Mouse (Mus musculus): ENCODE measurements around the gene Ttc32. TPM values are rescaled to one million over a fixed set of nuclear protein-coding genes. Genes with fewer than 3 reads are reported as not detected.

Ttc32 gene
- polyA plus RNA-seq (2016; fragmentation: Nextera tagmentation; extraction: Ambion mirVana): 11.8 and 14.4 TPM in 2 replicates

- Histone ChIP-seq H3K4me1 (no peaks in the 10 kb centered on the region), H3K36me3 (no peaks in the 10 kb centered on the region), H3K9me3 (no peaks in the 10 kb centered on the region), H3K27me3 (ENCODE audit: insufficient read depth, poor library complexity, severe bottlenecking) (no peaks in the 10 kb centered on the region), H3K27ac (peak within 1 kb of the TSS; percentile 97), H3K4me3 (peak within 1 kb of the TSS; percentile 78)
- DNase-seq (ENCODE audit: low spot score): peak; percentile 95
- under 1% methylated on average over 69 of the region's 69 CpGs for WGBS
Observed at GRCm38 (mm10) chr12:9029888-9030723, at the start of gene Ttc32. Ttc32 (plus strand) TSS chr12:9029997.

DNA sequence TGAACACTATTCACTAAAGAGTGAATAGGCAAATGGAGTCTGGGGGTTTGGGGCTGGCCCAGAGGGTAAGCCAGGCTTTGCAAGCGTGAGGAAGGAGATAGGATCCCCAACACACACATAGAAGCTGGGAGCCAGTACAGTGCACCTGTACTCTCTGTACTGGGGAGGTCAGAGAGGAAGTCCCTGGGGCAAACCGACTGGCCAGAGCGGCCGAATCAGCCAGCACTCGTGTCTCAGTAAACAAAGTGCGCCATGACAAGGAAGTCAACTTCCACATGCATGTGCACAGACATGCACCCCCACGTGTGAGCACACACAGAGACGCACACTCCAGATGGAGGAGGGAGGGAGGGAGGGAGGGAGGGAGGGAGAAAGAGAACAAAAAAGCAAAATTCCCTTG is 36.6 kb upstream of the Ttc32 start:
- DNase-seq (ENCODE audit: low spot score): no peak
- H3K36me3 ChIP-seq: peaks cover 6% of the 10 kb centered on the region; the same call in 1 of the 2 replicates
- H3K4me1 ChIP-seq: no peaks in the 10 kb centered on the region
- H3K27ac ChIP-seq: no peak overlapping the region
- no peaks in the 10 kb centered on the region for H3K27me3 ChIP-seq (ENCODE audit: insufficient read depth, poor library complexity, severe bottlenecking)
- WGBS: 82% methylated on average over 8 of the region's 8 CpGs
- no peaks in the 10 kb centered on the region for H3K9me3 ChIP-seq
- H3K4me3 ChIP-seq: no peak overlapping the region

- H3K36me3 ChIP-seq: peaks cover 7% of the 10 kb centered on the region; the same call in 1 of the 2 replicates
- H3K27me3 ChIP-seq (ENCODE audit: insufficient read depth, poor library complexity, severe bottlenecking): no peaks in the 10 kb centered on the region
- no peak for DNase-seq (ENCODE audit: low spot score)
- H3K27ac ChIP-seq: no peak overlapping the region
- 85% methylated on average over 4 of the region's 4 CpGs for WGBS
- H3K4me3 ChIP-seq: no peak overlapping the region
- H3K9me3 ChIP-seq: no peaks in the 10 kb centered on the region
- H3K4me1 ChIP-seq: no peaks in the 10 kb centered on the region
Observed at GRCm38 (mm10) chr12:8998318-8998717, 31.5 kb upstream of the Ttc32 start.

DNA sequence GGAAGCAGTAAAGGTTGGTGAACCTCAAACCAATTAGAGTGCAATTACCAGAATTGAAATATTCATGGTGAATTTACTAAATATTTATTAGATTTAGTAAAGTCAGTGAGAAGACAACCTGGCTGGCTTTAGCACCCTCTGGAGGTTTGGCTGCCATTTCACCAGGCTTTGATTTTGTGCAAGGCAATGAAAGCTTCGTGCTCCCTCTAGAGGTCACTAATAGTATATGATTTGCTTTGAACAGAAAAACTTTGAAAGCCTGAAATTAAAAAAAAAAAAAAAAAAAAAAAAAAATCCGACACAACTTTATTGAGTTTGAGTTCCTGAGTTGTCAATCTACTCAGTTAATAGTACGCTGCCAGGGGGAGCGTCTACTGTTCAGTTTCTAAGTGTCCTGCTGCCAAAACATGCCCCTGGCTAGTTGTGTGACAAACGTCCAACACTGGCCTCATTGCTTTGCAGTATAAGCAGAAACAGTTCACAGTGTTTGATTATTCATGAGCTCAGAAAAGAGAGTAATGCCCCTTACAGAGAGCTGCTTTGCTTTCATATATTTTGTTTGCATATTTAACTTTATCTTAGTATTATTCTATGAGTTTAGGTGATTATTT is 27.7 kb upstream of the Ttc32 start:
- no peaks in the 10 kb centered on the region for H3K27me3 ChIP-seq (ENCODE audit: insufficient read depth, poor library complexity, severe bottlenecking)
- H3K27ac ChIP-seq: no peak overlapping the region
- H3K36me3 ChIP-seq: peaks cover 7% of the 10 kb centered on the region; the same call in 1 of the 2 replicates
- no peaks in the 10 kb centered on the region for H3K9me3 ChIP-seq
- no peak overlapping the region for H3K4me3 ChIP-seq
- 14% methylated on average over 5 of the region's 5 CpGs for WGBS
- DNase-seq (ENCODE audit: low spot score): peak; percentile 75
- H3K4me1 ChIP-seq: no peaks in the 10 kb centered on the region

GRCm38 (mm10) chr12:9007146-9007545 is 22.7 kb upstream of the Ttc32 start:
- Histone ChIP-seq H3K4me1 (peaks cover 6% of the 10 kb centered on the region; the same call in 1 of the 2 replicates), H3K9me3 (no peaks in the 10 kb centered on the region), H3K27me3 (ENCODE audit: insufficient read depth, poor library complexity, severe bottlenecking) (no peaks in the 10 kb centered on the region), H3K4me3 (no peak overlapping the region), H3K36me3 (no peaks in the 10 kb centered on the region), H3K27ac (no peak overlapping the region)
- WGBS: 52% methylated on average over 4 of the region's 4 CpGs
- no peak for DNase-seq (ENCODE audit: low spot score)

DNA sequence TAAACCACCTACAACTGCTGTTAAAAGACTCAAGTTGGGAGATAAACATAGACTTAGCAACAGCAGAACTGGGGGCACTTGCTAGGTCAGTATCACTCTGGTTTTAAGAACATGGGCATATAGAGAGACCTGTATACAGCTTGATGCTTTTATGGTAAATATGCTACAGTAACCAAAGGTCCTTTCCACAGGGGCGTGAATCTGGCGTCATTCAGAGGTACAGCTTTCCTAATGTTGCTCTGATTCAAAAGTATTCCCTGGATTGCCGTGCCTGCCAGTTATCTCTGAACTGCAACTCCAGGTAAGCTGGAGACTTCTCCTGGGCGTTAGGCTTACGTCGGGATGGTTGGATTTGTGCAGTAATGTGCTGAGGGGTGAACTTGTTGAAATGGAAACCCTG is 22.0 kb upstream of the Ttc32 start:
- Histone ChIP-seq H3K36me3 (peaks cover 3% of the 10 kb centered on the region; the same call in 1 of the 2 replicates), H3K27me3 (ENCODE audit: insufficient read depth, poor library complexity, severe bottlenecking) (no peaks in the 10 kb centered on the region), H3K4me1 (peaks cover 6% of the 10 kb centered on the region; the same call in 1 of the 2 replicates), H3K4me3 (no peak overlapping the region), H3K27ac (no peak overlapping the region), H3K9me3 (no peaks in the 10 kb centered on the region)
- WGBS: 87% methylated on average over 6 of the region's 6 CpGs
- DNase-seq (ENCODE audit: low spot score): peak; percentile 46

- Histone ChIP-seq H3K36me3 (peaks cover 5% of the 10 kb centered on the region; the same call in 1 of the 2 replicates), H3K4me1 (peaks cover 6% of the 10 kb centered on the region; the same call in 1 of the 2 replicates), H3K9me3 (no peaks in the 10 kb centered on the region), H3K4me3 (no peak overlapping the region), H3K27ac (no peak overlapping the region), H3K27me3 (ENCODE audit: insufficient read depth, poor library complexity, severe bottlenecking) (no peaks in the 10 kb centered on the region)
- DNase-seq (ENCODE audit: low spot score): peak; percentile 61
- WGBS: 49% methylated on average over 4 of the region's 4 CpGs
Observed at GRCm38 (mm10) chr12:9010311-9010710, 19.5 kb upstream of the Ttc32 start.

GRCm38 (mm10) chr12:9016376-9016775 is 13.4 kb upstream of the Ttc32 start:
- Histone ChIP-seq H3K9me3 (no peaks in the 10 kb centered on the region), H3K27ac (no peak overlapping the region), H3K27me3 (ENCODE audit: insufficient read depth, poor library complexity, severe bottlenecking) (no peaks in the 10 kb centered on the region), H3K4me1 (no peaks in the 10 kb centered on the region), H3K4me3 (no peak overlapping the region), H3K36me3 (peaks cover 5% of the 10 kb centered on the region; the same call in 1 of the 2 replicates)
- peak; percentile 61 for DNase-seq (ENCODE audit: low spot score)
- 90% methylated on average over 9 of the region's 9 CpGs for WGBS

DNA sequence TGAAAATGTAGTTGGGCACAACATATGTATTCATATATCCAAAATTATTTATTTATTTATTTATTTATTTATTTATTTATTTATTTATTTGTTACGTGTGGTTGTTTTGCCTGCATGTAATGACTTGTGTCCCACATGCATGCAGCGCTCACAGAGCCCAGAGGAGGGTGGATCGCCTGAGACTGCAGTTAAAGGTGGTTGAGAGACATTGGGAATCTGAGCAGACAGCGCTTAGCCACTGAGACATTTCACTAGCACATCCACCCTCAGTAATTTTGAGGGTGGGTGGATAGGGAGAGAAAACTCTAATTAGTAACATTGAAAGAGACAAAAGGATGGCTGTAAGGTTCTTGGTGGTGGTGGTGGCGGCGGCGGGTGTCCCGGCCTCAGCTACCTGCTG is 9.4 kb upstream of the Ttc32 start:
- peak; percentile 51 for DNase-seq (ENCODE audit: low spot score)
- Histone ChIP-seq H3K9me3 (no peaks in the 10 kb centered on the region), H3K4me3 (no peak overlapping the region), H3K36me3 (0 out of 2 replicates have a peak, but pooled peaks cover 2% of the 10 kb centered on the region), H3K27me3 (ENCODE audit: insufficient read depth, poor library complexity, severe bottlenecking) (no peaks in the 10 kb centered on the region), H3K27ac (no peak overlapping the region), H3K4me1 (no peaks in the 10 kb centered on the region)
- WGBS: 87% methylated on average over 8 of the region's 8 CpGs

DNA sequence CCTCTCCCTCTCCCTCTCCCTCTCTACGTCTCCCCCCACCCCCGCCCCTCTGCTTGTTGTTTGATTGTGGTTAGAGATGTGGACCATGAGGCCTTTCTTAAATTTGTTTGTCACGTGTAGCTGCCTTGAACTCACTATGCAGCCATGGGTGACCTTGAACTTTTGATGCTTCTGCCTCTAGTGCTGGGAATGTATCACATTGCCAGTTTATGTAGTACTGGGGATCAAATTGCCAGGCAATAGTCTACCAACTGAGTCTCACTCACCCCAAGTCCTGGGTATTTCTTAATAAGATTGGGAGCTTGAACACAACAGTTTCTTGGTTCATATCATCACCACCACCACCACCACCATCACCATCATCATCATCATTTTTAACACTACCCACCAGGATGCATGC is 8.8 kb upstream of the Ttc32 start:
- no peak overlapping the region for H3K27ac ChIP-seq
- H3K36me3 ChIP-seq: 0 out of 2 replicates have a peak, but pooled peaks cover 2% of the 10 kb centered on the region
- WGBS: 76% methylated on average over 2 of the region's 3 CpGs
- no peaks in the 10 kb centered on the region for H3K9me3 ChIP-seq
- peak; percentile 54 for DNase-seq (ENCODE audit: low spot score)
- H3K27me3 ChIP-seq (ENCODE audit: insufficient read depth, poor library complexity, severe bottlenecking): no peaks in the 10 kb centered on the region
- no peak overlapping the region for H3K4me3 ChIP-seq
- H3K4me1 ChIP-seq: no peaks in the 10 kb centered on the region

GRCm38 (mm10) chr12:9023031-9023430 is 6.8 kb upstream of the Ttc32 start:
- Histone ChIP-seq H3K27me3 (ENCODE audit: insufficient read depth, poor library complexity, severe bottlenecking) (no peaks in the 10 kb centered on the region), H3K27ac (no peak overlapping the region), H3K36me3 (0 out of 2 replicates have a peak, but pooled peaks cover 2% of the 10 kb centered on the region), H3K4me3 (no peak overlapping the region), H3K4me1 (no peaks in the 10 kb centered on the region), H3K9me3 (no peaks in the 10 kb centered on the region)
- peak; percentile 9 for DNase-seq (ENCODE audit: low spot score)
- WGBS: 44% methylated on average over 4 of the region's 4 CpGs

GRCm38 (mm10) chr12:9024071-9024470 is 5.7 kb upstream of the Ttc32 start:
- Histone ChIP-seq H3K4me3 (no peak overlapping the region), H3K36me3 (0 out of 2 replicates have a peak, but pooled peaks cover 2% of the 10 kb centered on the region), H3K27me3 (ENCODE audit: insufficient read depth, poor library complexity, severe bottlenecking) (no peaks in the 10 kb centered on the region), H3K9me3 (no peaks in the 10 kb centered on the region), H3K4me1 (no peaks in the 10 kb centered on the region), H3K27ac (no peak overlapping the region)
- WGBS: 88% methylated on average over 14 of the region's 14 CpGs
- peak; percentile 57 for DNase-seq (ENCODE audit: low spot score)

DNA sequence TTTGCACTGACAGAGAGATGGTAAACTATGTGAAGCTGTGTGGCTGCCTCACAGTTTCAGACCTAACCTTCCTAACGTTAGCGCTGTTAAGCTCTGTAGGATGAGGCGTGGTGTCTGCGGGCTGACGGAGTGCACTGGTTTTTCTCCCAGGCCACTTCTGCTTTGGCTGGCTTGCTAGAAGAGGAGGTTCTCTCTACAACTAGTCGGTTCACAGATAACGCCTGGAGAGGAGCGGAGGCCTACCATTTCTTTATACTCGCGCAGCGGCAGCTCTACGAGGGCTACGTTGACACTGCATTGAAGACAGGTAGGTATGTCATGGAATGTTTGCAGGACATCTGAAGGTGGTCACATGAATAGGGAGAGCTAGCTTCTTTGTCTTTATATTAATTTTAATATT is 5.1 kb upstream of the Ttc32 start:
- Histone ChIP-seq H3K36me3 (0 out of 2 replicates have a peak, but pooled peaks cover 2% of the 10 kb centered on the region), H3K4me3 (no peak overlapping the region), H3K9me3 (no peaks in the 10 kb centered on the region), H3K27me3 (ENCODE audit: insufficient read depth, poor library complexity, severe bottlenecking) (no peaks in the 10 kb centered on the region), H3K27ac (no peak overlapping the region), H3K4me1 (no peaks in the 10 kb centered on the region)
- peak; percentile 78 for DNase-seq (ENCODE audit: low spot score)
- WGBS: 42% methylated on average over 13 of the region's 13 CpGs
